In the genomic region with DNA sequence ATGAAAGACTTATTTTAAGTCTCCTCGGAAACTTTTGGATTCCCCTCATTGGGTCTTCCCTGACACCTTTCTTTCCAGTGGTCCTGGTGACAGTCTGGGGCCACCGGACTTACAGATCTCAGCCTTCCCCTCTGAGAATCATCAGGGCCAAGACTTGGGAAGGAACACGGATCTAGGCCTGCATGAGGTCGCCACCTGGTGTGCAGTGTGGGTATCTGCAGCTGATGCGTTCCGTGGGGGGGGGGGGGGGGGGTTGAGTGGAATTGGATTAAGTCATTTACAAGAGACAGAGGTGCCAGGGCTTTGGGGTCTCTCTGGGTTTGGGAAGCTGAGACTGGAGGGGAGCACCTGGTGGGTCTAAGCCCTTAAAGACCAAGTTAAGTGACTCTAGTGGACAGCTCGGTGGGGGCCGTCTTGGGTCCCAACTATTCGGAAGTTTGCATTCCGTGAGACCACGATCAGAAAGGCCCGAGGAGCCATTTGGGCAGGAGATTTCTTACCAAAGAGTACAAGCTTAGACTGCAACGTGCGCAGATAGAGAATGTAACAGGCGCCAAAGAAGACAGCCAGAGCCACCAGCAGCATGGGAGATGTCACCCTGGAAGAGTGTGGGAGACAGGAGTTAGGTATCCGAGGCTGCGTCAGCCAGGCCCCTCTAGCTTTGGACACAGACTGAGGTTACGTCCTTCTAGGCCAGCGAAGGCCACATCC, we compare ENCODE assay signal across 8 mouse cellular contexts. TPM values are rescaled to one million over a fixed set of nuclear protein-coding genes. Genes with fewer than 3 reads are reported as not detected.
DNase-seq lines count a peak whose midpoint lies in the region; ATAC-seq and TF ChIP-seq lines count a peak whose summit lies in the region.

No protein-coding gene starts in this region.

- DNase-seq in urinary bladder, postnatal 25 days (ENCODE audit: low spot score): peak; percentile 41
- no peak for DNase-seq in urinary bladder, postnatal 10 days (ENCODE audit: low spot score)
- peak; percentile 64 to 66 for DNase-seq in cerebellum, adult 2 months
- peak; percentile 15 for DNase-seq in gastrocnemius, postnatal 10 days
- DNase-seq in kidney, adult 9 months: peak; percentile 28
- peak; percentile 71 for DNase-seq in lung, postnatal 0 days (ENCODE audit: low spot score)
- DNase-seq in retina, adult 2 months (ENCODE audit: low read depth, low spot score): peak; percentile 61
- no peak for DNase-seq in urinary bladder, adult 2 months (ENCODE audit: low spot score)

- peak overlapping the region; percentile 78 for H3K27ac ChIP-seq in cerebellum, adult 2 months (ENCODE audit: insufficient read depth, low read length)
- H3K27ac ChIP-seq in lung, postnatal 0 days (ENCODE audit: low read length): peak overlapping the region; percentile 80

- WGBS in cerebellum, adult 2 months: 2% methylated on average over 19 of the region's 19 CpGs
- WGBS in lung, postnatal 0 days: 6% methylated on average over 19 of the region's 19 CpGs

- peaks cover 41% of the 10 kb centered on the region for H3K4me1 ChIP-seq in cerebellum, adult 2 months (ENCODE audit: control insufficient read depth, insufficient read depth, low read length)
- 0 out of 2 replicates have a peak, but pooled peaks cover 7% of the 10 kb centered on the region for H3K4me1 ChIP-seq in lung, postnatal 0 days (ENCODE audit: insufficient read depth, low read depth, low read length)

- H3K4me3 ChIP-seq in cerebellum, adult 2 months (replicated peaks; ENCODE audit: insufficient read depth, low read depth, low read length): peak overlapping the region; percentile 84
- peak overlapping the region; percentile 76 for H3K4me3 ChIP-seq in lung, postnatal 0 days (ENCODE audit: low read depth, low read length)

- peak overlapping the region; percentile 68 for H3K4me2 ChIP-seq in lung, postnatal 0 days (replicated peaks; ENCODE audit: low read depth, low read length)

- peak; percentile 67; the same call in 1 of the 2 replicates for TF ChIP-seq CTCF in cerebellum, adult 2 months (IDR thresholded peaks at IDR 0.05; ENCODE audit: borderline replicate concordance, insufficient read depth, low read depth, low read length)
- TF ChIP-seq CTCF in lung, postnatal 0 days (IDR thresholded peaks at IDR 0.05): peak; percentile 84

- ATAC-seq in lung, postnatal 0 days: peak; percentile 18

- no peaks in the 10 kb centered on the region for H3K36me3 ChIP-seq in lung, postnatal 0 days (ENCODE audit: insufficient read depth, low read length)

- no peaks in the 10 kb centered on the region for H3K9me3 ChIP-seq in lung, postnatal 0 days (ENCODE audit: low read length)

- TF ChIP-seq EP300 in lung, postnatal 0 days (IDR thresholded peaks at IDR 0.05): no peak

- H3K9ac ChIP-seq in lung, postnatal 0 days (replicated peaks; ENCODE audit: low read depth): peak overlapping the region; percentile 84; the same call in 1 of the 2 replicates

- H3K27me3 ChIP-seq in cerebellum, adult 2 months (ENCODE audit: control insufficient read depth, insufficient read depth, low read length): no peaks in the 10 kb centered on the region
- no peaks in the 10 kb centered on the region for H3K27me3 ChIP-seq in lung, postnatal 0 days (replicated peaks; ENCODE audit: insufficient read depth, low read length)

- TF ChIP-seq POLR2A in cerebellum, adult 2 months (IDR thresholded peaks at IDR 0.05; ENCODE audit: borderline replicate concordance, insufficient read depth, low read length): peak; percentile 60; the same call in 1 of the 2 replicates

RNA-seq across cellular contexts. Expression of gene Rabac1, which starts 1.1 kb away (rescaled TPM):
- polyA plus RNA-seq in cerebellum, adult 2 months (2012; rRNA removed): 637 and 648 TPM in 2 replicates
- 100 to 1,000 TPM; 163 to 166 TPM for total RNA-seq in gastrocnemius, postnatal 10 days (2021)
- polyA plus RNA-seq in lung, postnatal 0 days (2015; fragmentation: Nextera tagmentation; extraction: Ambion mirVana): 488 and 561 TPM in 2 replicates
- polyA plus RNA-seq in urinary bladder, adult 2 months (2012; rRNA removed): 367 and 429 TPM in 2 replicates

RNA-seq across cellular contexts. Expression of gene Gm4881, which starts 27.1 kb away (rescaled TPM):
- polyA plus RNA-seq in cerebellum, adult 2 months (2012; rRNA removed): 1.00 and 1.4 TPM in 2 replicates
- not detected for total RNA-seq in gastrocnemius, postnatal 10 days (2021)
- polyA plus RNA-seq in lung, postnatal 0 days (2015; fragmentation: Nextera tagmentation; extraction: Ambion mirVana): not detected in 2 replicates
- not detected in 2 replicates for polyA plus RNA-seq in urinary bladder, adult 2 months (2012; rRNA removed)

RNA-seq across cellular contexts. Expression of gene Atp1a3, which starts 34.3 kb away (rescaled TPM):
- 1,466 and 1,473 TPM in 2 replicates for polyA plus RNA-seq in cerebellum, adult 2 months (2012; rRNA removed)
- 1 to 10 TPM; 1.9 to 4.0 TPM for total RNA-seq in gastrocnemius, postnatal 10 days (2021)
- 0.57 and 0.73 TPM in 2 replicates for polyA plus RNA-seq in lung, postnatal 0 days (2015; fragmentation: Nextera tagmentation; extraction: Ambion mirVana)
- 0.51 and 0.93 TPM in 2 replicates for polyA plus RNA-seq in urinary bladder, adult 2 months (2012; rRNA removed)

Comparison
In these comparisons a context has a peak if more than half of its experiments do, and no peak if none do; other contexts are left out.
1. DNase-seq: peak in urinary bladder, postnatal 25 days (single experiment), cerebellum, adult 2 months (2 of 2), gastrocnemius, postnatal 10 days (single experiment), kidney, adult 9 months (single experiment), lung, postnatal 0 days (single experiment) and retina, adult 2 months (single experiment); none in urinary bladder, postnatal 10 days (single experiment) and urinary bladder, adult 2 months (single experiment).
2. RNA of gene Atp1a3, which starts 34.3 kb away (polyA plus RNA-seq): 1,466 to 1,473 TPM in cerebellum, adult 2 months; 0.57 to 0.73 TPM in lung, postnatal 0 days and 0.51 to 0.93 TPM in urinary bladder, adult 2 months; every median in the first group is over 100 times any median in the second.